Mouse (Mus musculus) kidney, adult 2 months (tissue): Measurements from ENCODE around the gene Chd4.

ENCODE experiments used
- CTCF ChIP-seq: fragments of 200-500 bp; conservative IDR thresholded peaks from 2 replicates; pipeline ENCODE4 v1.5.1; 2011; ENCODE audit warnings: low read depth, mild to moderate bottlenecking, control low read depth, low read length, moderate library complexity, mixed read lengths; ENCODE audit not compliant: insufficient read depth, insufficient read length
- POLR2A ChIP-seq: fragments of 200-500 bp; IDR thresholded peaks from one replicate; pipeline ENCODE4 v1.6.1; 2011; ENCODE audit warnings: low read depth, low read length, control low read depth

GRCm38 (mm10) chr6:125081797-125082560 is 13.8 kb upstream of the Chd4 start:
- no peak for TF ChIP-seq POLR2A
- TF ChIP-seq CTCF = peak; percentile 93
